Mouse (Mus musculus) gastrocnemius, postnatal 36 days (tissue): ENCODE results near the gene Rnf130. TPM values are rescaled to one million over a fixed set of nuclear protein-coding genes. Genes with fewer than 3 reads are reported as not detected.
"Not testable (repeated sequence)": the region's sequence is repeated elsewhere in the genome, so short reads cannot be mapped to it uniquely, and the experiment has no call there.

Experiments used
- DNase-seq, 2 experiments: peaks; one replicate each; pipeline ENCODE4 v3.0.0; 2022
- intact Hi-C: fragments of 180-260 bp; cut with DNase I; formaldehyde crosslinking; loops from one replicate; pipeline ENCODE4 v1.15.1; 2025
- total RNA-seq, 2 experiments: library from RNA; stranded (reverse); gene quantifications; 2 replicates each; pipeline ENCODE4 v1.2.3; 2021

The Rnf130 gene
- total RNA-seq, 2 experiments from 2014 or later: 37.5 to 44.1 TPM

- intact Hi-C loops: no loop called here
- no peak for DNase-seq
Observed at GRCm38 (mm10) chr11:50073830-50074229, 48.7 kb downstream of the Rnf130 start.

- DNase-seq: no peak
- intact Hi-C loops: no loop called here
Observed at GRCm38 (mm10) chr11:50076756-50077155, 51.6 kb downstream of the Rnf130 start.

GRCm38 (mm10) chr11:50081365-50082190 lies 56.4 kb downstream of the Rnf130 start:
- DNase-seq: no peak
- intact Hi-C loops: no loop called here

GRCm38 (mm10) chr11:50086211-50086610 lies 61.1 kb downstream of the Rnf130 start:
- intact Hi-C loops: no loop called here
- no peak for DNase-seq

GRCm38 (mm10) chr11:50089840-50090239 lies 64.7 kb downstream of the Rnf130 start:
- DNase-seq: no peak
- intact Hi-C loops: no loop called here

DNA sequence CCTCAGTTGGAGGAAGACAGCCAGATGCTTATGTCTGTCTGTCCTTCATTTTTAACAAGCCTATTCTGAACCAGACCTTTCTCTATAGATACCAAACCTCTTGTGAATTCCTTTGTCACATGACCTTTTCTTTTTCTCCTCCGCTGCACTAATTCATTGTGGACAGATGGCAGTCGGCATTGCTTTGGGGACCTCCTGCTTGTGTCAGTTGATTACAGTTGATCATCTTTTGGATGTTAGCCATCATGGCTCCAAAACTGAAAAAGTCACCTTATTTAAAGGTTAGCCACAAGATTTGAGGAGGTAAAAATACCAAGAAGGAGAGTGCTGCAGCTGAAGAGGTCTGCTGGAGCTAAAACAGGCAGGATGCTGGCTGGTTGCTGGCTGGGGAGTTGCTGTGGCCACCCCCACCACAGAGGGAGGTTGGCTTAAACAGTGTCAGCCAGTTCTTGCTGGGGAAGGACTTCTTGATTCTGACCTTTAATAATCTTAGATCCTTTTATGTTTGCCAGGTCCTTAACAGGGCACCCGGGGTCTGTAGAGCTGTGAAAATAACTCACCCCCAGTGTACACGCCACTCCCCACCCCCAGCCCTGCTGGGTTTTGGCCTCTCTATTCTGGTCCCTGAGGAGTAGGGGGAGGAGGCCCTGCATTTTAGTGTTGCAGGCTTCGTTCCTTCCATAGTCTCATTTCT lies 66.0 kb downstream of the Rnf130 start:
- DNase-seq: no peak
- intact Hi-C loops: no loop called here

DNA sequence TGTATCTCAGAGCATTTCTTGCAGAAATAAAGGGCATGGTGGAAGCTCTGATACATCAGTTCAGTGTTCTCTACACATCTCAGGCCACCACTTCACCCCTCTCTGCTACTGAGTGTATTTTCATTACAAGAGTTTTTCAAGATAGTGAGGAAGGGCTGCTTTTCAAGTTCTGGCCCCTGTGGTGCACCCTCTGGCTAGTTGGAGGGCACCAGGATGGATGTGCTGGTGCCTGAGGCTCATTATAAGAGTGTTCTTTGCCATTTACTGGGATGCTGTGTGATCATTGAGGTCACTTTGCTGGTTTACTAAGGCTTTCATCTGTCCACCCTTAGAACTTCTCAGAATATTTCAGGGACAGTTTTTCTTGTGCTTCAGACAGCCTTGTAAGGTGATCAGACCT lies 66.5 kb downstream of the Rnf130 start:
- intact Hi-C loops: no loop called here
- no peak for DNase-seq

- no peak for DNase-seq
- intact Hi-C loops: no loop called here
Observed at GRCm38 (mm10) chr11:50095661-50096060, 70.5 kb downstream of the Rnf130 start.

DNA sequence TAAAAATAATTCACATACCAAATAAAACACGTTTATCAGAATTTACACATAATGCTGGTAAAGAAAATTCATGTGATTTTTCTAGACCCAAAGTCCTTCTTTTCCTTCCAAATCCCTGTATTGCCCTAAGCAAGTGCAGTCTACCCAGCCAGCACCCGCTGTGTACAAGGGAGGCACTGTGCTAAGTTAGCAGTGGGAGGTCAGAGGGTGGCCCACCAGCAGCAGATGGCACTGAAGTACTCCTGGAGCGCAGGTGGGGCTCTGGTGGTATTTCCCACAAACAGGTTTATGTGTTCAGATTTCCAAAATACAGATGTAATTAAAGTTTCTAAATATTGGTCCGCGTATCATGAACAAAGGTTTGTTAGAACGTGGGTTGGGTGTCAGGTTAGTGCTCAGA lies 71.9 kb downstream of the Rnf130 start:
- DNase-seq: no peak
- intact Hi-C loops: no loop called here

GRCm38 (mm10) chr11:50098961-50099481 lies 73.9 kb downstream of the Rnf130 start:
- no peak for DNase-seq
- intact Hi-C loops: no loop called here

GRCm38 (mm10) chr11:50099692-50100091 lies 74.5 kb downstream of the Rnf130 start:
- intact Hi-C loops: no loop called here
- DNase-seq: no peak

DNA sequence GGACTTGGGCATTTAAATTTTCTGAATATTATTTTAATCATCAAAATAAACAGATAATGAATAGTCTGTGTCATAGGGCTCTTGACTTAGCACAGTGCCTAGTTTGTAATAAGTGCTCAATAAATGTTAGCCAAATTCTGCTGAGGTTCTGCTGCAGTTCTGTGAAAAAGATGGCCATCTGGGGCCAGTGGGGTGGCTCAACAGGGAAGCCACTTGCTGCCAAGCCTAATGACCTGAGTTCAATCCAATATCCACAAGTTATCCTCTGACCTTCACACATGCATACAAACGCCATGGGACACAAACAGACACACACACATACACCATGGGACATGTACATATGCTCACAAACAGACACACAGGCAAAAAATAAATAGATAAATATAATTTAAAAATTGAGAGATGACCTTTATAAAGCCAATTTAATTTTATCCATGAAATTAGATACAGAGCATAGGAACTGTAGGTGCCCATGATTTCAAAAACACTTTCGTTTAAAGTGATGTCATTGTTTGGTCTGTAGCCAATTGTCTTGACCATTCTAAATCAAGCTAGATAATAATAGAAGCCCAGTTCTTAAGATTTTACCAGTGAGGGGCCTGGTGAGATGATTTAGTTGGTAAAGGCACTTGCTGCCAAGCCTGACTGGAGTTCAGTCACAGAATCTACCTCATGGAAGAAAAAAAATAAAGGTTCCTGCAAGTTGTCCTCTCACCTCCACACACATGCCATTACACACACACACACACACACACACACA lies 75.6 kb downstream of the Rnf130 start:
- intact Hi-C loops: no loop called here
- no peak for DNase-seq

DNA sequence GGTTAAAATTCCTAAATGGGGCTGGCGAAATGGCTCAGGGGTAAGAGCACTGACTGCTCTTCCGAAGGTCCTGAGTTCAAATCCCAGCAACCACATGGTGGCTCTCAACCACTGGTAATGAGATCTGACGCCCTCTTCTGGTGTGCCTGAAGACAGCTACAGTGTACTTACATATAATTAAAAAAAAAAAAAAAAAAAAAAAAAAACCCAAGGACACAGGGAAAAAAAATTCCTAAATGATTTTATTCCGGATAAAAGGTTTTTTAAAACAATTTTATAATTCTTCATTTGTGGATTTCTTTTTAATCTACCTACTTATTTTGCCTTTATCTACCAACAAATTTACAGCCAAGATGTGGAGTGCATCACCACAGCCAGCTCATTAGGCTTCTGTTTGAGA lies 76.8 kb downstream of the Rnf130 start:
- DNase-seq, intact Hi-C loops: not testable (repeated sequence)

DNA sequence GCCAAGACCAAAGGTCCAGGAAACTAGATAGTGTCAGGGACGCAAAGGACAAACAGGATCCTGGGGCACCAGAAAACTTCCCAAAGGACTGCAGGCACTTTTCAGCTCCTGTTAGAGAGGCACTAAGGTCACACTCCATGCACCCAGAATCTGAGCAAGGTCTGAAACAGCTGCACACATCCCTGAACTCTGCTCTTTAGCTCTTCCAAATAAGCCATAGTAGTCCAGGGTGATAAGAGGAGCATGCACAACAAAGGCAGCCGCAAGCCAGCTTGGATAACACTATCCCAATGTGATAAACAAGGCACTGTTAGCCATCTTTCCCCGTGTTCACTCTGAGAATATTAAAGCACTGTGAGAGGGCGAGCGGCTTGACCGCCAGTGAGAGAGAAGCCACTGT lies 78.9 kb downstream of the Rnf130 start:
- intact Hi-C loops: no loop called here
- no peak for DNase-seq

GRCm38 (mm10) chr11:50105237-50105636 lies 80.1 kb downstream of the Rnf130 start:
- no peak for DNase-seq
- intact Hi-C loops: no loop called here

- intact Hi-C loops: no loop called here
- DNase-seq: no peak
Observed at GRCm38 (mm10) chr11:50106024-50106423, 80.9 kb downstream of the Rnf130 start.

- intact Hi-C loops: no loop called here
- no peak for DNase-seq
Observed at GRCm38 (mm10) chr11:50108823-50109244, 83.7 kb downstream of the Rnf130 start.

GRCm38 (mm10) chr11:50114329-50114728 lies 89.2 kb downstream of the Rnf130 start:
- intact Hi-C loops: no loop called here
- DNase-seq: peak; percentile 66 to 67

DNA sequence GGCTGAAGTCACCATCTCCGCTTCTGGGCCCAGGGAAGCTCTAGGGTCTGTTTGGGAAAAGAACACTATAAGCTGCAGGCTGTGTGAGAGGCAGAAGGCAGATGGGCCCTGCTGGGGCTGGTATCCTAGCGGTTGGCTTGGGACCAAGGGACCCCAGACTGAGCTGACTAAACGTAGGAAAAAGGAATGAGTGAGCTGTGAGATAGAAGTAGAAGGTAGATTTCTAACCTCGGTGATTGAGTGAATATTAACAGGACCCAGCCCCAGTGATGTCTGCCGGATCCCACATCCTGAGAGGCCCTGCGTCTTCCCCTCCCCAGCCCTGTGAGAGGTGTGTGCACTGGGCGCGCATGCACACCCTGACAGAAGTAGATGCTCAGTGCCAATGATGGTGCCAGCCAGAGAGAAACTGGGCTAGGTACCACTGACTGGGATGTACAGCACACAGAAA lies 97.5 kb downstream of the Rnf130 start:
- intact Hi-C loops: no loop called here
- DNase-seq: no peak

DNA sequence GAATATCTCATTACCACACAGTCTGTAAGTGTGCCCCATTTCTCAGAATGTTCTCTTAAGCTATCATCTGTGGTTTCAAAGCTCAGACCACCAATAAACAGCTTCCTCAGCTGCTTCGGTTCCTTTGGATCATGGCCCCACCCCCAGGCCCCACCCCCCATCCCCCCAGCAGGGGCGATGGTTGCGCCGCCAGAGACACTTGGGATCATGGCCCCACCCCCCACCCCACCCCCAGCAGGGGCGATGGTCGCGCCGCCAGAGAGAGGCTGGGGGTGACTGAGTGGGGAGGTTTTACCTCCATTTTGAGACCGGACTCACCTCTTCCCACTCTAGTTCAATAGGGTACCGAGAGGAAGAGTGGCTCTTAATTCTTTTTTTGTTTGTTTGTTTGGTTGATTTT lies 102.6 kb downstream of the Rnf130 start:
- no peak for DNase-seq
- intact Hi-C loops: no loop called here
